Mouse (Mus musculus) MEL (cell line): ENCODE measurements around the gene Amacr. TPM values are rescaled to one million over a fixed set of nuclear protein-coding genes. Genes with fewer than 3 reads are reported as not detected.

Source experiments
- DNase-seq: peaks from one replicate; pipeline ENCODE4 v3.0.0; 2011; ENCODE audit warnings: low read depth, low spot score
- H3K27ac ChIP-seq: 2 replicates; pipeline ENCODE4 v1.5.1; 2012; ENCODE audit warnings: low read depth, mild to moderate bottlenecking, control low read depth, low read length, moderate library complexity; ENCODE audit not compliant: control insufficient read depth
- H3K27me3 ChIP-seq, 2 experiments: fragments of 150-350 bp in 1 of 2; sonication (generic) in 1 of 2; 2 replicates each; pipeline ENCODE4 v1.6.1; 2012; ENCODE audit warnings: low read length in 2 of 2, mild to moderate bottlenecking in 2 of 2, improper control_type of control experiment in 1 of 2, moderate library complexity in 1 of 2; ENCODE audit not compliant: insufficient read depth in 2 of 2, control insufficient read depth in 1 of 2
- H3K36me3 ChIP-seq, 2 experiments: 2 replicates each; pipeline ENCODE4 v1.6.1; 2012 to 2014; ENCODE audit warnings: low read length in 2 of 2, improper control_type of control experiment in 1 of 2, inconsistent platforms in 1 of 2, mild to moderate bottlenecking in 1 of 2; ENCODE audit not compliant: insufficient read depth in 2 of 2, control insufficient read depth in 1 of 2
- H3K4me1 ChIP-seq, 2 experiments: fragments of 150-350 bp in 1 of 2; sonication (generic) in 1 of 2; 2 replicates each; pipeline ENCODE4 v1.6.1; 2012; ENCODE audit warnings: low read length in 2 of 2, improper control_type of control experiment in 1 of 2, mild to moderate bottlenecking in 1 of 2; ENCODE audit not compliant: insufficient read depth in 2 of 2, control insufficient read depth in 1 of 2
- H3K4me3 ChIP-seq, 2 experiments: fragments of 150-350 bp in 1 of 2; sonication (generic) in 1 of 2; 2 replicates each; pipeline ENCODE4 v1.5.1; 2012; ENCODE audit warnings: low read depth in 2 of 2, low read length in 2 of 2, mild to moderate bottlenecking in 2 of 2, moderate library complexity in 2 of 2, control low read depth in 1 of 2, improper control_type of control experiment in 1 of 2; ENCODE audit not compliant: control insufficient read depth in 1 of 2, insufficient read depth in 1 of 2
- H3K79me2 ChIP-seq: 2 replicates; pipeline ENCODE4 v1.6.1; 2012; ENCODE audit warnings: mild to moderate bottlenecking, low read length, moderate library complexity; ENCODE audit not compliant: control insufficient read depth, poor library complexity, insufficient read depth
- H3K9ac ChIP-seq: 2 replicates; pipeline ENCODE4 v1.6.1; 2012; ENCODE audit warnings: low read depth, mild to moderate bottlenecking, control low read depth, low read length, moderate library complexity; ENCODE audit not compliant: control insufficient read depth, poor library complexity, severe bottlenecking
- H3K9me3 ChIP-seq: fragments of 150-350 bp; sonication (generic); replicated peaks from 2 replicates; pipeline ENCODE4 v1.6.1; 2012; ENCODE audit warnings: mild to moderate bottlenecking, low read length, improper control_type of control experiment, moderate library complexity; ENCODE audit not compliant: insufficient read depth
- BHLHE40 ChIP-seq: IDR thresholded peaks from 2 replicates; pipeline ENCODE4 v1.6.1; 2012; ENCODE audit warnings: low read depth, mild to moderate bottlenecking, inconsistent platforms, low read length, improper control_type of control experiment, borderline replicate concordance
- CHD2 ChIP-seq: IDR thresholded peaks from 2 replicates; pipeline ENCODE4 v1.6.1; 2011; ENCODE audit warnings: low read length, improper control_type of control experiment
- CTCF ChIP-seq, 3 experiments: IDR thresholded peaks in 2 of 3; conservative IDR thresholded peaks in 1 of 3; 2 replicates each; pipeline ENCODE4 v1.5.1; 2011 to 2012; ENCODE audit warnings: low read length in 3 of 3, low read depth in 2 of 3, mild to moderate bottlenecking in 2 of 3, improper control_type of control experiment in 1 of 3, inconsistent platforms in 1 of 3, mixed read lengths in 1 of 3, moderate library complexity in 1 of 3; ENCODE audit not compliant: control insufficient read depth in 1 of 3, insufficient read depth in 1 of 3, poor library complexity in 1 of 3, severe bottlenecking in 1 of 3
- E2F4 ChIP-seq: IDR thresholded peaks from 2 replicates; pipeline ENCODE4 v1.6.1; 2011; ENCODE audit warnings: low read depth, low read length, improper control_type of control experiment, borderline replicate concordance
- EP300 ChIP-seq, 2 experiments: IDR thresholded peaks; 2 replicates each; pipeline ENCODE4 v1.6.1; 2011; ENCODE audit warnings: improper control_type of control experiment in 2 of 2, low read length in 2 of 2, low read depth in 1 of 2, mild to moderate bottlenecking in 1 of 2
- ETS1 ChIP-seq: IDR thresholded peaks from 2 replicates; pipeline ENCODE4 v1.6.1; 2012; ENCODE audit warnings: low read depth, mild to moderate bottlenecking, inconsistent platforms, low read length, improper control_type of control experiment, moderate library complexity
- GABPA ChIP-seq: IDR thresholded peaks from 2 replicates; pipeline ENCODE4 v1.6.1; 2012; ENCODE audit warnings: low read depth, mild to moderate bottlenecking, inconsistent platforms, low read length, improper control_type of control experiment, moderate library complexity
- JUND ChIP-seq: IDR thresholded peaks from 2 replicates; pipeline ENCODE4 v1.6.1; 2011; ENCODE audit warnings: low read depth, mild to moderate bottlenecking, improper control_type of control experiment, low read length
- MAX ChIP-seq: IDR thresholded peaks from 2 replicates; pipeline ENCODE4 v1.6.1; 2011; ENCODE audit warnings: low read length, improper control_type of control experiment
- MAZ ChIP-seq: IDR thresholded peaks from 2 replicates; pipeline ENCODE4 v1.6.1; 2012; ENCODE audit warnings: low read depth, mild to moderate bottlenecking, inconsistent platforms, low read length, improper control_type of control experiment
- MXI1 ChIP-seq: IDR thresholded peaks from 2 replicates; pipeline ENCODE4 v1.6.1; 2011; ENCODE audit warnings: mild to moderate bottlenecking, low read depth, low read length, improper control_type of control experiment
- NELFE ChIP-seq: IDR thresholded peaks from 2 replicates; pipeline ENCODE4 v1.6.1; 2011; ENCODE audit warnings: low read depth, low read length, improper control_type of control experiment
- POLR2AphosphoS5 ChIP-seq: IDR thresholded peaks from 2 replicates; pipeline ENCODE4 v1.6.1; 2012; ENCODE audit warnings: low read depth, borderline replicate concordance, mild to moderate bottlenecking, inconsistent platforms, low read length, moderate library complexity, mixed read lengths
- RAD21 ChIP-seq: IDR thresholded peaks from 2 replicates; pipeline ENCODE4 v1.6.1; 2011; ENCODE audit warnings: mild to moderate bottlenecking, low read depth, low read length, improper control_type of control experiment
- RCOR1 ChIP-seq: IDR thresholded peaks from 2 replicates; pipeline ENCODE4 v1.6.1; 2012; ENCODE audit warnings: low read depth, mild to moderate bottlenecking, inconsistent platforms, low read length, improper control_type of control experiment
- SIN3A ChIP-seq: IDR thresholded peaks from 2 replicates; pipeline ENCODE4 v1.6.1; 2012; ENCODE audit warnings: low read length, improper control_type of control experiment, inconsistent platforms
- TAL1 ChIP-seq: IDR thresholded peaks from 2 replicates; pipeline ENCODE4 v1.6.1; 2012; ENCODE audit warnings: mild to moderate bottlenecking, inconsistent platforms, low read length, moderate library complexity, mixed read lengths
- TCF12 ChIP-seq: IDR thresholded peaks from 2 replicates; pipeline ENCODE4 v1.6.1; 2014; ENCODE audit warnings: low read depth, mild to moderate bottlenecking, inconsistent platforms, low read length, improper control_type of control experiment, moderate library complexity
- UBTF ChIP-seq: IDR thresholded peaks from 2 replicates; pipeline ENCODE4 v1.6.1; 2012; ENCODE audit warnings: low read depth, mild to moderate bottlenecking, inconsistent platforms, low read length, improper control_type of control experiment, moderate library complexity, borderline replicate concordance; ENCODE audit not compliant: insufficient read depth
- USF1 ChIP-seq: IDR thresholded peaks from 2 replicates; pipeline ENCODE4 v1.6.1; 2014; ENCODE audit warnings: low read depth, mild to moderate bottlenecking, inconsistent platforms, low read length, improper control_type of control experiment, moderate library complexity
- USF2 ChIP-seq, 2 experiments: IDR thresholded peaks; 2 replicates each; pipeline ENCODE4 v1.6.1; 2011 to 2012; ENCODE audit warnings: improper control_type of control experiment in 2 of 2, low read length in 2 of 2, borderline replicate concordance in 1 of 2, inconsistent platforms in 1 of 2, low read depth in 1 of 2, mild to moderate bottlenecking in 1 of 2; ENCODE audit not compliant: insufficient read depth in 1 of 2
- ZKSCAN1 ChIP-seq: IDR thresholded peaks from 2 replicates; pipeline ENCODE4 v1.6.1; 2012; ENCODE audit warnings: low read depth, mild to moderate bottlenecking, inconsistent platforms, low read length, improper control_type of control experiment, moderate library complexity
- ZMIZ1 ChIP-seq: IDR thresholded peaks from 2 replicates; pipeline ENCODE4 v1.6.1; 2012; ENCODE audit warnings: low read depth, mild to moderate bottlenecking, inconsistent platforms, low read length, improper control_type of control experiment, moderate library complexity
- ZNF384 ChIP-seq: IDR thresholded peaks from 2 replicates; pipeline ENCODE4 v1.6.1; 2012; ENCODE audit warnings: low read depth, mild to moderate bottlenecking, inconsistent platforms, low read length, improper control_type of control experiment
- polyA plus RNA-seq, 2 experiments: library from polyadenylated mRNA; stranded (reverse) in 1 of 2; unstranded in 1 of 2; fragments of >175 nt in 1 of 2; fragments of >200 nt in 1 of 2; gene quantifications; 2 replicates each; pipeline versions ENCODE4 v1.2.1 to v1.2.4; 2012; ENCODE audit warnings: low replicate concordance in 2 of 2, low read depth in 1 of 2; ENCODE audit not compliant: insufficient read length in 2 of 2, insufficient read depth in 1 of 2, missing spikeins in 1 of 2
- total RNA-seq: library from RNA; depleted of rRNA; stranded (reverse); fragments of 300-350 nt; gene quantifications from 2 replicates; pipeline ENCODE4 v1.2.3, GENCODE M21; 2012

Amacr gene
- total and polyA plus RNA-seq, 3 experiments: not detected

- Histone ChIP-seq H3K9ac (no peak overlapping the region), H3K27me3 (no peaks in the 10 kb centered on the region), H3K4me3 (no peak overlapping the region), H3K79me2 (no peaks in the 10 kb centered on the region), H3K27ac (no peak overlapping the region), H3K4me1 (no peaks in the 10 kb centered on the region), H3K36me3 (no peaks in the 10 kb centered on the region), H3K9me3 (no peaks in the 10 kb centered on the region)
- no peak for DNase-seq
- TF ChIP-seq EP300 (IDR thresholded peaks at IDR 0.05; ENCODE audit: low read depth in 1 of 2, low read length in 2 of 2) (no peak), ZMIZ1 (no peak), ZNF384 (no peak), RCOR1 (no peak), CHD2 (no peak), JUND (no peak), UBTF (no peak), ETS1 (no peak), SIN3A (no peak)
Measured at GRCm38 (mm10) chr15:10940148-10941108, 41.1 kb upstream of the Amacr start.

- no peak for TF ChIP-seq MXI1
- no peak for TF ChIP-seq ZKSCAN1
- no peak for TF ChIP-seq RAD21
- TF ChIP-seq MAZ: no peak
- TF ChIP-seq BHLHE40: no peak
- no peak for TF ChIP-seq E2F4
- no peak for TF ChIP-seq MAX
- no peak for TF ChIP-seq NELFE
- TF ChIP-seq TAL1: no peak
- no peak for TF ChIP-seq CTCF (IDR thresholded peaks at IDR 0.05 in 2 of 3, conservative IDR thresholded peaks at IDR 0.05 in 1 of 3; ENCODE audit: control insufficient read depth in 1 of 3, insufficient read depth in 1 of 3, low read depth in 2 of 3, low read length in 3 of 3, poor library complexity in 1 of 3, severe bottlenecking in 1 of 3)
- no peak for TF ChIP-seq USF1
- TF ChIP-seq RCOR1: no peak
- no peak for TF ChIP-seq GABPA
- no peak for TF ChIP-seq SIN3A
- no peak for TF ChIP-seq TCF12
- TF ChIP-seq ZMIZ1: no peak
- no peak for TF ChIP-seq USF2 (IDR thresholded peaks at IDR 0.05; ENCODE audit: borderline replicate concordance in 1 of 2, insufficient read depth in 1 of 2, low read depth in 1 of 2, low read length in 2 of 2)
- TF ChIP-seq POLR2AphosphoS5: no peak
Measured at GRCm38 (mm10) chr15:10941901-10942300, 39.7 kb upstream of the Amacr start.

More at GRCm38 (mm10) chr15:10941901-10942300, 39.7 kb upstream of the Amacr start:
- Histone ChIP-seq H3K9me3 (no peaks in the 10 kb centered on the region), H3K27ac (no peak overlapping the region), H3K79me2 (no peaks in the 10 kb centered on the region), H3K36me3 (no peaks in the 10 kb centered on the region), H3K4me1 (no peaks in the 10 kb centered on the region), H3K27me3 (no peaks in the 10 kb centered on the region), H3K4me3 (no peak overlapping the region), H3K9ac (no peak overlapping the region)
- DNase-seq: no peak
